Mouse (Mus musculus) myocyte (in vitro differentiated cells): ENCODE measurements around the gene BC049352. TPM values are rescaled to one million over a fixed set of nuclear protein-coding genes. Genes with fewer than 3 reads are reported as not detected.

Experiments
- H3K27me3 ChIP-seq: one replicate; pipeline ENCODE4 v1.6.1; 2011; ENCODE audit not compliant: control insufficient read depth, insufficient read depth, insufficient read length
- H3K36me3 ChIP-seq: one replicate; pipeline ENCODE4 v1.6.1; 2011; ENCODE audit not compliant: control insufficient read depth, insufficient read depth
- H3K4me2 ChIP-seq: one replicate; pipeline ENCODE4 v1.6.1; 2011; ENCODE audit warnings: low read depth, control low read depth
- H3K4me3 ChIP-seq: one replicate; pipeline ENCODE4 v1.5.1; 2011; ENCODE audit warnings: mild to moderate bottlenecking, control low read depth, moderate library complexity
- H3K79me2 ChIP-seq: one replicate; pipeline ENCODE4 v1.6.1; 2011; ENCODE audit not compliant: control insufficient read depth, insufficient read depth
- H3ac ChIP-seq: one replicate; pipeline ENCODE4 v1.6.1; 2011; ENCODE audit not compliant: control insufficient read depth, insufficient read length
- CEBPB ChIP-seq: IDR thresholded peaks from 2 replicates; pipeline ENCODE4 v1.6.1; 2011; ENCODE audit warnings: mild to moderate bottlenecking, moderate library complexity; ENCODE audit not compliant: poor library complexity, insufficient read depth, severe bottlenecking
- E2F4 ChIP-seq: IDR thresholded peaks from one replicate; pipeline ENCODE4 v1.6.1; 2011; ENCODE audit warnings: mild to moderate bottlenecking, control low read depth, moderate library complexity; ENCODE audit not compliant: insufficient read depth
- MAX ChIP-seq: IDR thresholded peaks from one replicate; pipeline ENCODE4 v1.6.1; 2011; ENCODE audit warnings: low read depth, mild to moderate bottlenecking, control low read depth
- MYOD1 ChIP-seq, 3 experiments: IDR thresholded peaks; one replicate each; pipeline ENCODE4 v1.6.1; 2011; ENCODE audit warnings: control low read depth in 2 of 3, low read depth in 2 of 3, mild to moderate bottlenecking in 2 of 3, moderate library complexity in 1 of 3; ENCODE audit not compliant: insufficient read length in 2 of 3, control insufficient read depth in 1 of 3
- MYOG ChIP-seq, 3 experiments: IDR thresholded peaks; one replicate each; pipeline ENCODE4 v1.6.1; 2011; ENCODE audit warnings: control low read depth in 2 of 3, low read depth in 2 of 3, mild to moderate bottlenecking in 2 of 3; ENCODE audit not compliant: insufficient read length in 2 of 3, control insufficient read depth in 1 of 3, insufficient read depth in 1 of 3
- POLR2A ChIP-seq: IDR thresholded peaks from one replicate; pipeline ENCODE4 v1.6.1; 2011; ENCODE audit warnings: low read depth, mild to moderate bottlenecking, control low read depth, moderate library complexity; ENCODE audit not compliant: insufficient read length
- POLR2AphosphoS2 ChIP-seq: IDR thresholded peaks from one replicate; pipeline ENCODE4 v1.6.1; 2011; ENCODE audit warnings: low read depth, control low read depth; ENCODE audit not compliant: insufficient read length
- REST ChIP-seq: IDR thresholded peaks from one replicate; pipeline ENCODE4 v1.6.1; 2011; ENCODE audit warnings: mild to moderate bottlenecking, control low read depth, moderate library complexity; ENCODE audit not compliant: insufficient read depth, insufficient read length
- SRF ChIP-seq: IDR thresholded peaks from one replicate; pipeline ENCODE4 v1.6.1; 2011; ENCODE audit warnings: low read depth; ENCODE audit not compliant: control insufficient read depth, insufficient read length
- TCF12 ChIP-seq: IDR thresholded peaks from one replicate; pipeline ENCODE4 v1.6.1; 2011; ENCODE audit warnings: mild to moderate bottlenecking, control low read depth; ENCODE audit not compliant: poor library complexity, insufficient read depth, severe bottlenecking
- TCF3 ChIP-seq: IDR thresholded peaks from one replicate; pipeline ENCODE4 v1.6.1; 2011; ENCODE audit warnings: low read depth, control low read depth; ENCODE audit not compliant: insufficient read length
- USF1 ChIP-seq: IDR thresholded peaks from one replicate; pipeline ENCODE4 v1.6.1; 2011; ENCODE audit warnings: low read depth, mild to moderate bottlenecking, control low read depth, moderate library complexity
- polyA plus RNA-seq: library from polyadenylated mRNA; unstranded; fragments of >200 nt; fragmentation: generic; extraction: Trizol; gene quantifications from one replicate; pipeline ENCODE4 v1.2.1, GENCODE M21; 2012; ENCODE audit warnings: missing spikeins

BC049352 gene
- polyA plus RNA-seq, 1 experiment: not detected

DNA sequence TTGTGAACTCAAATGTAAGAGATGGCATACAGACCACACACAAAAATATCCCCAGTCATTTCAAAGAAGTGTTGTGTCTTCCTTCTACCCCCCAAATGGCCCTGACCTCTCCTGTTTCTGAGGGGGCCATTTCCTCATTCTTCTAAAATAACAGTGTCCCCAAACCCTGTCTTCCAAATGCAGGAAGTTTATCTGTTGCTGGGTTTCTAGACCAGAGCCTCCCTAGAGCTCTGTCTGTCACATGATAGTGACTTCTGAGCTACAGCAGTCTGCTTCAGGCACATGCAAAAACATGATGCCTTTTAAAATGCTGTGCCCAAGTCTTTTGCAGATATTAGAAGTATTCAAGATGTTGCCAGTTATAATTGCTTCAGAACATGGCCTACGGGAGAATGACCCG lies 92.8 kb downstream of the BC049352 start:
- Histone ChIP-seq H3K27me3 (peaks cover 31% of the 10 kb centered on the region), H3K36me3 (no peaks in the 10 kb centered on the region), H3K79me2 (no peaks in the 10 kb centered on the region), H3K4me2 (no peak overlapping the region), H3K4me3 (no peak overlapping the region), H3ac (no peak overlapping the region)
- TF ChIP-seq TCF12 (no peak), POLR2A (no peak), MAX (no peak), MYOG (IDR thresholded peaks at IDR 0.05; ENCODE audit: control insufficient read depth in 1 of 3, insufficient read depth in 1 of 3, insufficient read length in 2 of 3, low read depth in 2 of 3) (no peak), CEBPB (no peak), USF1 (no peak), E2F4 (no peak), SRF (no peak), TCF3 (no peak), MYOD1 (IDR thresholded peaks at IDR 0.05; ENCODE audit: control insufficient read depth in 1 of 3, insufficient read length in 2 of 3, low read depth in 2 of 3) (no peak), REST (no peak), POLR2AphosphoS2 (no peak)

DNA sequence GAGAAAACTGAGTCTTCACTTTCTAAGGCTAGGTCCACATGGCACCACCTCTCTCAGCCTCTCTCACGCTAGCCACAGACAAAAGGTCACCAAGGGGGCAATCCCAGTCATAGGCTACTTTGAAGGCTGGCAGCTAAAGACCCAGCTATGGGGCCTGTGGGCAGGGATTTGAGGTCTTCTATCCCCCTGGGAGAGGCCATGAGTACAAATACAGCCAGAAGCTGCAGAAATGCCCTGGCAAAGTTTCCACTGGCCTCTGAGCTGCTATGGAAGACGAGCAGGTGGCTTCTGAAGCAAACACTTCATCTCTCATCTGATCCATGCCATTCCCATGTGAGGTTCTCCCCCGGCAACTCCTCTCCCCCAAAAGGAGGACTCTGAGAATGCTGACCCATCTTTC lies 98.3 kb downstream of the BC049352 start:
- no peaks in the 10 kb centered on the region for H3K79me2 ChIP-seq
- no peak overlapping the region for H3K4me2 ChIP-seq
- no peak overlapping the region for H3ac ChIP-seq
- TF ChIP-seq TCF3 (no peak), REST (no peak), E2F4 (no peak), MYOD1 (IDR thresholded peaks at IDR 0.05; ENCODE audit: control insufficient read depth in 1 of 3, insufficient read length in 2 of 3, low read depth in 2 of 3) (no peak), CEBPB (no peak), TCF12 (no peak), MYOG (IDR thresholded peaks at IDR 0.05; ENCODE audit: control insufficient read depth in 1 of 3, insufficient read depth in 1 of 3, insufficient read length in 2 of 3, low read depth in 2 of 3) (no peak), MAX (no peak), POLR2A (no peak), USF1 (no peak), POLR2AphosphoS2 (no peak), SRF (no peak)
- no peaks in the 10 kb centered on the region for H3K36me3 ChIP-seq
- H3K27me3 ChIP-seq: no peaks in the 10 kb centered on the region
- no peak overlapping the region for H3K4me3 ChIP-seq

DNA sequence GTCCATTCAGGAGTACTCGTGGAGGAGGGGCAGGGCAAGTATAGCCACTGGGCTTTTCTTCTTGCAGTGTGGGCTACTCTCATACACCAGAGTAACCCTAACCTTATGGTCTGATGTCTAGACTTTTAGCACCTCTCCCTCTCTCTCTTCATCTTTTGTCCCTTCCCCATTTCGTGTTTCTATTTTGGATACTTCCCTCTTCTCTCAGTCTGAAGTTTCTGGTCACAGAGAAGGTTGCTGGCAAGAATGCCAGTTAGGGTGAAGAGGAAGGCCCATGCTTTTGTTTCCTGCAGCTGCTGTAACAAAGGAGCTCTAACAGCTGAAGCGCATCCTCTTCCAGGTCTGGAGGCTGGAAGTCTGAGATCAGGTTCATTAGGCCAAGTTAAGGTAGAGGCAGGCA lies 99.1 kb downstream of the BC049352 start:
- H3K36me3 ChIP-seq: no peaks in the 10 kb centered on the region
- TF ChIP-seq REST (no peak), CEBPB (no peak), POLR2A (no peak), USF1 (no peak), E2F4 (no peak), MAX (no peak), TCF3 (no peak), MYOG (IDR thresholded peaks at IDR 0.05; ENCODE audit: control insufficient read depth in 1 of 3, insufficient read depth in 1 of 3, insufficient read length in 2 of 3, low read depth in 2 of 3) (no peak), MYOD1 (IDR thresholded peaks at IDR 0.05; ENCODE audit: control insufficient read depth in 1 of 3, insufficient read length in 2 of 3, low read depth in 2 of 3) (no peak), SRF (no peak), POLR2AphosphoS2 (no peak), TCF12 (no peak)
- H3K4me3 ChIP-seq: no peak overlapping the region
- H3K27me3 ChIP-seq: no peaks in the 10 kb centered on the region
- H3K79me2 ChIP-seq: no peaks in the 10 kb centered on the region
- no peak overlapping the region for H3ac ChIP-seq
- no peak overlapping the region for H3K4me2 ChIP-seq

DNA sequence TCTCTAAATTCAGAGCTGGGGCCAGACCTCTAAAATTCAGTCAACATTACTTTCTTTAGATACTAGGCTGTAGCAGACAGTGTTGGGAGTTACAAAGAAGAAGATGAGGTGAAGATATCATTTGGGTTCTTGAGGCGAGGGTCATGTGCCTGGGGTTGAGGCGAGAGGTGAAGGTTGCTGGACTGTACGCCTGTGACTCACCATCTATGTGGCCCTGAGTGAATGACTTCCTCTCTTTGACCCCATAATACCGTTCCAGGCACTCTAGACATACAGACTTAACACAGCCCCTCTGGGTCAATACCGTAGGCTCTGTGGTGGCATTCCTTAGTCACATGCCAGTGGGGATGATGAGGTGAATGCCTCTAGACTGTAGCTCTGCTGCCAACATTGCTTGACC lies 100.7 kb downstream of the BC049352 start:
- H3K27me3 ChIP-seq: no peaks in the 10 kb centered on the region
- H3K36me3 ChIP-seq: no peaks in the 10 kb centered on the region
- H3K4me3 ChIP-seq: no peak overlapping the region
- TF ChIP-seq TCF12: no peak
- TF ChIP-seq CEBPB: no peak
- TF ChIP-seq TCF3: no peak
- no peak for TF ChIP-seq USF1
- no peak for TF ChIP-seq E2F4
- no peak for TF ChIP-seq MAX
- no peak for TF ChIP-seq MYOD1 (IDR thresholded peaks at IDR 0.05; ENCODE audit: control insufficient read depth in 1 of 3, insufficient read length in 2 of 3, low read depth in 2 of 3)
- no peak for TF ChIP-seq SRF
- no peaks in the 10 kb centered on the region for H3K79me2 ChIP-seq
- no peak overlapping the region for H3K4me2 ChIP-seq
- H3ac ChIP-seq: no peak overlapping the region

DNA sequence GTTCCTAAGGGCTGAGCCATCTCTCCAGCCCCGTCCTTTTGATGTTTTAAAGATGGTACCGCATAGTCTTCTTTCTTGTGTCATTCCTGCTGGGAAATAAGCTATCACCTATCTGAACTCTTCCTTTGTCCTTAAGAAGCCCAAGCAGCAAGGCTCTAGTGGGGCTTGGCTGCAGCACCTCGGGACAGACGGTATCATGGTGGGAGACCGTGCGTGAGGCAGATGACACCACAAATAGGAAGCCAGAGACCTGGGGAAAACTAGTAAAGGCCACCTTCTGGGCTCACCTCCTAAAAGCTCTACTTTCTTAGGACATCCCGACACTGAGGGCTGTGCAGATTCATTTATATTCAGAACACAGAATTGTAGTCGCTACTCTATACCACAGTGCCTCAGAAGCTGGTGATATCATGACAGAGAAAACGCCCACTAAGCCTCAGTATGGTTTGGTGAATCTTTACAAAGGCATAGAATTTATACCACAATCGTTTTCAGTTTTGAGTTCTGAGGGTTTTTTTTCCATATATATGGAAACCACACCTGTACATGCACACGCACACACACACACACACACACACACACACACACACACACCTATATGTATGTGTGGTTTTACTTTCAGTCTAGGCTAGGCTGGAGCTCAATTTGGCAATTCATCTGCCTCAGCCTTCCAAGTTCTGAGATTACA lies 109.8 kb downstream of the BC049352 start:
- Histone ChIP-seq H3K36me3 (no peaks in the 10 kb centered on the region), H3K4me3 (no peak overlapping the region), H3K79me2 (no peaks in the 10 kb centered on the region), H3K4me2 (no peak overlapping the region), H3ac (no peak overlapping the region), H3K27me3 (peaks cover 5% of the 10 kb centered on the region)
- no peak for TF ChIP-seq MYOD1 (IDR thresholded peaks at IDR 0.05; ENCODE audit: control insufficient read depth in 1 of 3, insufficient read length in 2 of 3, low read depth in 2 of 3)
- no peak for TF ChIP-seq MAX
